Mouse (Mus musculus) embryo, embryonic 11 days (tissue): Measurements from ENCODE around the gene Vmn1r100.
"Not testable (repeated sequence)": the region's sequence is repeated elsewhere in the genome, so short reads cannot be mapped to it uniquely, and the experiment has no call there.

ENCODE experiments used
- DNase-seq: peaks from one replicate; pipeline ENCODE4 v3.0.0-alpha.2; 2015

Gene Vmn1r100

GRCm38 (mm10) chr7:20417642-20418041 lies at the start of gene Vmn1r100:
Gene Vmn1r100, plus strand, starts transcription at chr7:20417942.
- not testable (repeated sequence) for DNase-seq

DNA sequence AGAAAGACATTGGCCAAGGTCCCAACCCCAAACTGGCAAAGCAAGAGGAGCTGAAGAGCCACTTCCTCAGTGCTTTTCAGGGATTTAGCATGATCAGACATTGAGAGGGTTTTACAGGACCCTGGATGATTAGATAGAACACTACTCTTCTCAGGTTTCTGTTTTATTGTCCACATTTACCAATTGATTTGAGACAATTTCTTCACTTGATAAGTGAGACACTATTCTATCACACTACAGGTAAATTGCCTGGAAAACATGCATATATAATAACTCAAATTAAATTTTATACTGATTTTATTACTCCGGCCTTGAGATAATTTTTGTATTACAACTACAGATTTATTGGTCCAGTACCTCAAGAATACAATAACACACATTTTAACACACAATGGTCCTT lies 42.4 kb upstream of the Vmn1r100 start, which contains the start of gene Gm5728:
Gm5728 (minus strand) TSS at position 101 of the 400 bp plus-strand sequence.
- DNase-seq: not testable (repeated sequence)

DNA sequence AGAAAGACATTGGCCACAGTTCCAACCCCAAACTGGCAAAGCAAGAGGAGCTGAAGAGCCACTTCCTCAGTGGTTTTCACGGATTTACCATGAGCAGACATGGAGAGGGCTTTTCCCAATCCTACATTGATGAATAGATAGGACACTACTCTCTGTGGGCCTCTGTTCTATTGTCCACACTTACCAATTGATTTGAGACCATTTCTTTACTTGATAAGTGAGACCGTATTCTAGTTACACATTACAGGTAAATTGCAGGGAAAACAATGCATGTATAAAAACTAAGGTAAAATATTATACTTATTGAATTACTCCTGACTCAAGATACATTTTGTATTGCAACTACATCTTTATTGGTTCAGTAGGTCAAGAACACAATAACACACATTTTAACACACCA lies 24.8 kb downstream of the Vmn1r100 start, which contains the start of gene Vmn1r101:
Vmn1r101 (minus strand) TSS at position 101 of the 400 bp plus-strand sequence.
- DNase-seq: not testable (repeated sequence)
